Mouse (Mus musculus): ENCODE data around the gene Sin3b.
A peak's percentile ranks its signal among the peaks of the same experiment; 100 is the strongest.
"Not testable (repeated sequence)": the region's sequence is repeated elsewhere in the genome, so short reads cannot be mapped to it uniquely, and the experiment has no call there.

Gene Sin3b

DNA sequence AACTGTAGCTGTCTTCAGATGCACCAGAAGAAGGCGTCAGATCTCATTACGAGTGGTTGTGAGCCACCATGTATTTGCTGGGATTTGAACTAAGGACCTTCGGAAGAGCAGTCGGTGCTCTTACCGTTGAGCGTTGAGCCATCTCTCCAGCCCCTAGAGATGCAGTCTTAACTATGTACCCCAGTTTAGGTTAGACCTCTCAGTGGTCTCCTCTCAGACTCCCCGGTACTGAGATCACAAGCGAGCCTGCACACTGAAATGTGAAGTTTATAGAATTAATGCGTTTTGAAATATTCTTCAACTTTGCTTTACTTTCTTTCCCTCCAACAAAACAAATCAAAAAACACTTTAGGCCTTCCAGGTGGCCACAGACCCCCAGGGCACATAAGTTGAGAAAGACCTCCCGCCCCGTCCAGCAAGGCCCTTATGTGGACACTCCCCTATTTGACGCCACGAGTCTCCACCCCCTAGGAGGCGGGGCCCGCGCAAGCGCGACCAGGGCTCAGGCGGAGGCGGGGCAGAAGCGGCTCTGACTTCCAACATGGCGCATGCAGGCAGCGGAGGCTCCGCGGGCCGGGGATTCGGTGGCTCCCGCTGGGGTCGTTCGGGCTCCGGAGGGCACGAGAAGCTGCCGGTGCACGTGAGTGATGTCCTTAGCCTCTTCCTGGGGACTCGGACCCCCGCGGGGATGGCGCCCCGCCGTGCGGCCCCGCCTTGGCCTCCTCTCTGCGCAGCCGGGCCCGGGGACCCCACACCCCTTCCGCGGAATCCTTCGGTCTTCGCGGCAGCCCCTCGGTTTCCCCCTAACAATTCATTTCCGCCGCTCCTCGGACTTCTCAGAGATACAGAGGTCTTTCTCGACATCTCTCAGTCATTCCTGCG lies at the start of gene Sin3b:
Gene Sin3b, plus strand, starts transcription at position 517 of the 882 bp plus-strand sequence.
- peak; percentile 85 for DNase-seq (ENCODE audit: low spot score)

DNA sequence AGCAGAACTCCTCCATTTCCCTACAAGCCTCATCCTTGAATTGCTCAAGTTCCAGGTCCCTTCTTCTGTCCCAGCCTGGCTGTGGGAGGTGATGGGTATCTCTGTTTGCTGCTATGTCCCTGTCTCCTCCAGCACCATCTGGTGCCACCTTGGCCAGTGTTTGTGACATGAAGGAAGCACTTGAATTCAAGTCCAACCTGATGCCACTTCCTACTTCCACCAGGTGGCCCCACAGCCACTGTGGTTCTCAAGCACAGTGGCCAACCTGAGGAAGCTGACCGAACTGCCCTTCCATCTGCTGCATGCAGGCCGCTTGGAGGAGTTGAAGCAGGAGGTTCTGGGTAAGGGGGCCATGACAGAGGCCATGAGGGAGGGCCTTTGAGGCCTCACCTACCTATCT lies 48.9 kb upstream of the Sin3b start:
- no peak for DNase-seq (ENCODE audit: low spot score)

GRCm38 (mm10) chr8:72676436-72676835 lies 46.6 kb upstream of the Sin3b start:
- DNase-seq (ENCODE audit: low spot score) = no peak

GRCm38 (mm10) chr8:72676844-72677243 lies 46.2 kb upstream of the Sin3b start:
- DNase-seq (ENCODE audit: low spot score) = not testable (repeated sequence)

- DNase-seq (ENCODE audit: low spot score) = no peak
Observed at GRCm38 (mm10) chr8:72677331-72677730, 45.8 kb upstream of the Sin3b start.

- DNase-seq (ENCODE audit: low spot score) = peak; percentile 69
Observed at GRCm38 (mm10) chr8:72680133-72680532, 43.0 kb upstream of the Sin3b start.

- DNase-seq (ENCODE audit: low spot score) = no peak
Observed at GRCm38 (mm10) chr8:72682051-72682687, 40.9 kb upstream of the Sin3b start.

DNA sequence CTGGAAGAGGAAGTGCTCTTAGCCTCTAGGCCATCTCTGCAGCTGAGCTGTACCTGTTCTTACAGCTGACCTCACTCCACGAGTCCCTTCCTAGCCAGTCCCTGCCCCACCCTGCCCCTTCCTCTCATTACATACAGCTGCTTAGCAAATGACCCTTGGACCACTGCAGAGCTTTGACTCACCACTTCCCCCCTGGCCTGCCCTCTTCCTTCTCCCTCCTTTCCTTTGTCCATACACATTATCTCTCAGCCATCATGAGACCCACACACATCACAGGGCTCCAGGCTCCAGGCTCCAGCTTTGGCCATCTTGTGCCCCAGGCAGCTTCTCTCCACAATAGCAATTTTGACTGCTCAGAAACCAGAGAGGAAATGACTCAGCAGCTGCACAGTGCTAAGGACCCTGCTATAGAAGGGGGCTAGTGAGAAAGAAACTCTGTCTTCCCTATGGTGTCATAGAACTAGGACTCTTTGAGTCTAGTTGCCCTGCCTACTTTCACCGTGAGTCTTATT lies 40.0 kb upstream of the Sin3b start:
- no peak for DNase-seq (ENCODE audit: low spot score)

DNA sequence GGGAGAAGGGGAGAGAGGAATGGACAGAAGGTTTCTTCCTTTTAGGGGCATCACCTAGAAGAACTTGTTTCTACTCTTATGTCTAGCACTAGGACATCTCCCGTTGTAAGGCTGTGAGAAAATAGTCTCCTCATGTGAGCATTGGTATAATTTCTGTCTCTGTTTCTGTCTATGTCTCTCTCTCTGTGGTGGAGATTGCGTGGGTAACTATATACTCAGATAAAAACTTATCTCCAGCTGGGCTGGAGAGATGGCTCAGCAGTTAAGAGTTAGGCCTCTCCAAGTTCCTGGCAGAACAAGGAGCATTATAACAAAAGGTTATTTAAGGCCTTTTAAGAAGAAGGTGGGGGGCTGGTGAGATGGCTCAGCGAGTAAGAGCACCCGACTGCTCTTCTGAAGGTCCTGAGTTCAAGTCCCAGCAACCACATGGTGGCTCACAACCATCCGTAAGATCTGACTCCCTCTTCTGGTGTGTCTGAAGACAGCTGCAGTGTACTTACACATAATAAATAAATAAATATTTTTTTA lies 39.4 kb upstream of the Sin3b start:
- DNase-seq (ENCODE audit: low spot score) = not testable (repeated sequence)

DNA sequence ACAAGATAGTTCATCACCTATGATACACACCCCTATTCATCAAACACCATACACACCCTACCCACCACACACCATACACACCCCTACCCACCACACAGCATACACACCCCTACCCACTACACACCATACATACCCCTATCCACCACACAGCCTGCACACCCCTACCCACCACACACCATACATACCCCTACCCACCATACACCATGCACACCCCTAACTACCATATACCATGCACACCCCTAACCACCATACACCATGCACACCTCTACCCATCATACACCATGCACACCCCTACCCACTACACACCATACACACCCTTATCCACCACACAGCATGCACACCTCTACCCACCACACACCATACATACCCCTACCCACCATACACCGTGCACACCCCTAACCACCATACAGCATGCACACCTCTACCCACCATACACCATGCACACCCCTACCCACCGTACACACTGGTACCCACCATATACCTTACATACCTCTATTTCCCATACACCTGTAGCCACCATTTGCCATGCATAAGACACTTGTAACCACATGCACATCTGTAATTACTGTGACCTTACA lies 24.6 kb upstream of the Sin3b start:
- DNase-seq (ENCODE audit: low spot score) = no peak

DNA sequence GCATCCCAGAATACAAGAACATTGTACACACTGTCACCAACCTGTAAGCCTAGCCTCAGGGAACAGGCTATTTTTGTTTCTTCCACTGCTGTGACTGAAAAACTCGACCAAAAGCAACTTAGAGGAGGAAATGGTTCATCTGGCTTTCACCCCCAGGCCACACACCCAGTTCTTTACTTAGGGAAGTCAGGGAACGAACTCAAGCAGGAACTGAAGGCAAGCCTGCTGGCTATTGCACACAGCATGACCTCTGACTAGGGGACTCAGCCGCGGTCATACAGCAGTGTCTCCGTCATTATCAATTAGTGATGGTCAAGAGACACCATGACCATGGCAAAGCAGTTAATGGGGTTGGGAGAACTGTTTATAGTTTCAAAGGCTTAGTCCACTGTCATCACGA lies 10.5 kb upstream of the Sin3b start:
- no peak for DNase-seq (ENCODE audit: low spot score)

DNA sequence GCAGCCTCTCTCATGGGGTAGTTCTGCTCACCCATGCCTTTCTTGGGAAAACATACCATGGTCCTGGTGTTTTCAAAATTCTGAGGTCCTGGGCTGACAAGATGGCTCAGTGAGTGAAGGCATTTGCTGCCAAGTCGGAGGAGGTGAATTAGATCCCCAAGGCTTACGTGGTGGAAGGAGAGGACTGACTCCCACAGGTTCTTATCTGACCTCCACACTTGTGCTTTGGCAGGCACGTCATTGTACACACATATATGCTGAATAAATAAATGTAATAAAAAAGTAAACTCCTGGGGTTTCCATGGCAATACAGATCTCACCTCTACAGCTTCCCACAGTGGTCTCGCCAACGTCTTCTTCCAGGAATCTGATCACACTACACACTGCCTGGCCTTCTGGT lies 6.5 kb upstream of the Sin3b start:
- no peak for DNase-seq (ENCODE audit: low spot score)

DNA sequence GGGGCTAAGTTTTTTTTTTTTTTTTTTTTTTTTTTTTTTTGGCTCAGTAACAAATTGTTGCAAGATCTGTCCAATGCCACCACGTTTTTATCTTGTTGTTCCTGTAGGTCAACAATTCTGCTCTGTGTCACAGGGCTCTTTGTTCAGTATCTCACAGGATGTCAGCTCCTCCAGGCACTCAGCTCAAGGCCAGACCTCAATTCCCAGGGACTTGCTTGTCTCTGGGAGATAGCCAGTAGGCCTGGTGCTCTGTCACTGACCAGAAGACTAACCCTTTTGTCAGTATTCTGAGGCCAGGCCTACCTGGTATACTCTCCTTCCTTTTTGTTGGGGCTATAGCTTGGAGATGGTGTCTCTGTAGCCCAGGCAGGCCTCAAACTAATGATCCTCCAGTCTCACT lies 2.5 kb upstream of the Sin3b start:
- no peak for DNase-seq (ENCODE audit: low spot score)

DNA sequence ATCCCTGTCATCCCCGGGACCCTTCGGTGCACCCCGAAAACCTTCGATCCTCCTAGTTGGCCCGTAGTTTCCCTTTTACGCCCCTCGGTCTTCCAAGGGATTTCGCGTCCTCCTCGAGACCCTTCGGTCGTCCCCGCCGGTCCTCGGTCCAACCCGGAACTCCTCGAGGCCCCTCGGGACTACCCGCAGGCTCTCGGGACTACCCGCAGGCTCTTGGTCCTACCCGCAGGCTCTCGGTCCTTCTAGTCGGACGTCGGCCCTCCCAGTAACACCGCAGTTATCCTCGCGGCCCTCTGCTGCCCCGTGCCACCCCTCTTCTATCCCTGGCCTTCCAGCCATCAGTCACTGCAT lies 541 bp downstream of the Sin3b start:
- no peak for DNase-seq (ENCODE audit: low spot score)

- no peak for DNase-seq (ENCODE audit: low spot score)
Observed at GRCm38 (mm10) chr8:72728636-72729035, 5.6 kb downstream of the Sin3b start.

DNA sequence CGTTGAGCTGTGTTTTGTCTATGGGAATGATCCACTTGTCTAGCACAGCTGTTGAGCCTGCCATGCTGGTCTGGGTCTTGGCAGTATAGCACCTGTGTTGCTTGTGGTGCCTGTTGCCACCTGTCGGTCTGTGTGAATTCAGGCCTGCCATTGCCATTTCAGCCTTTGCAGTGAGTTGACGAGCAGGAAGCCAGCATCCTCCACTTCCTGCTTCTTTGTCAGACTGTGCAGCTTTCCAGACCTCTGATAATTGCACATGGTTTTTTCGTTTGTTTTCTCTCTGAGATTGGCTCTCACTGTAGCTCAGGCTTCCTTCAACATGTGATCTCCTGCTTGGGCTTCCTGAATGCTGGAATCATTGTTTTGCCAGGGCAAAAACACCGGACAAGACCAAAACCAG lies 11.9 kb downstream of the Sin3b start:
- DNase-seq (ENCODE audit: low spot score) = no peak

- DNase-seq (ENCODE audit: low spot score) = no peak
Observed at GRCm38 (mm10) chr8:72736868-72737267, 13.8 kb downstream of the Sin3b start.

DNA sequence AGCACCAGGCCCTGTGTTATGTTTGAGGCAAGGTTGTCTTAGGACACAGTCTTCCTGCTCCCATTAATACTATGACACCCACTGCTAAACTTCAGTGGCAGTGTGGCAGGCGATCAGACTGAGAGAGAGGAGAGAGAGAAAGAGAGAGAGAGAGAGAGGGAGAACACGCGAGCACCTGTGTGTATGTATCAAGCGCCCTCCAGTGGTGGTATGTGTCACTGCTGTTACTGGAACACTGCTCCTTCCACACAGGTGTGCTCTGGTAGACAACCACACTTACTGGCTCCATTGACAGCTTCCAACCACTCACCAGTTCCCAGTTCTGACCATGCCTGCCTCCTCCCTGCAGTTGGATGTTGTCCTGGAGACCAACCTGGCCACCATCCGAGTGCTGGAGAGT lies 23.0 kb downstream of the Sin3b start:
- DNase-seq (ENCODE audit: low spot score) = peak; percentile 55

- DNase-seq (ENCODE audit: low spot score) = no peak
Observed at GRCm38 (mm10) chr8:72749846-72750245, 26.8 kb downstream of the Sin3b start.

GRCm38 (mm10) chr8:72750266-72750665 lies 27.2 kb downstream of the Sin3b start:
- DNase-seq (ENCODE audit: low spot score) = no peak

DNA sequence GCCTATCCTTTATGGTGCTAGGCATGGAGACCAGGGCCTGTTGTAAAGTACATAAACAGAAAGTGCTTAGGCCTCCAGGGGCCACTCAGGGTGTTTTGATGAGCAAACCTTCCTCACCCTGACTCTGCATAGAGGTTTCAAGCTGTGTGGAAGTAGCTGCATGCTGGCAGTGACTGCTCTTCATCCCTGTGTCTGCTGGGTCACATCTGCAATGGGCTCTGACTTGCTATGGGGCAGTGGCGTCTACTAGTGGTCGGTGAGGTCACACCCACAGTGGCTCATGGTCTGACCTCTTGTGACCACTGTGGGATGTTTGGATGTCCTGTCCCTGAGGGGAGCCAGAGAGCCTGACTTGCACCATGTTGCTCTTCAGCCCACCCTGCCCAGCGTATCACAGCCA lies 28.0 kb downstream of the Sin3b start:
- DNase-seq (ENCODE audit: low spot score) = no peak

DNA sequence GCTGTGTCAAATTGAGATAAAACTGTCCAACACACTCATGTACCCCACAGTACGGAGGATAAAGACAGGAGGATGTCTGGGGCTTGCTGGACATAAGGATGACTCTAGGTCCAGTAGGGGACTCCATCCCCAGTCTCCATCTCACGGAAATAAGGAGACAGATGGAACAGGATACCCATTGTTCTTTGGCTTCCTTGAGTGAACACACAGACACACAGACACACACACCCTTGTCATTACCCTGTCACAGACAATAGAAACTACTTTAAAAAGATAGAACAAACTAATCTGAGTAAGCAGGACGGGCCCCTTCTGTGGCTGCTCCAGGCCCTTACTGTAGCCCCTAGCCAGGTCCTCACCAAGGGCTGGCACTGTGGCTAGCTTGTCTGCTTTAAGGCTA lies 29.2 kb downstream of the Sin3b start:
- DNase-seq (ENCODE audit: low spot score) = no peak

DNA sequence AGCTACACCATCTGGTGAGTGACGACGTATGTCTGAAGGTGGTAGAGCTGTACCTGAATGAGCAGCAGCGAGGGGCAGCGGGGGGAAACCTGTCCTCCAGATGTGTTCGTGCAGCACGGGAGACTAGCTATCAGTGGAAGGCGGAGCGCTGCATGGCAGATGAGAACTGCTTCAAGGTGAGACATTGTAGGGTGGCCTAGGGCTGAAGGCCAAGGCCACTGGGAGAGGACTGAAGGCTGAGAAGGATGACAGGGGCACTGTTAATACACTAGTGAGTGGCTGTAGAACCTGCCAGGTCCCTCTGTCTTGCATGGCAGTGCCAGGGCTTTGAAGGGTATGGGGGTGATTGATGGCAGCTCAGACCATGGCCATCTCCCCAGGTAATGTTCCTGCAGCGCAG lies 30.1 kb downstream of the Sin3b start:
- DNase-seq (ENCODE audit: low spot score) = no peak
